Mouse (Mus musculus) liver, postnatal 0 days (tissue): Measurements from ENCODE around the gene 1700020L24Rik. TPM values are rescaled to one million over a fixed set of nuclear protein-coding genes. Genes with fewer than 3 reads are reported as not detected.

Source experiments
- ATAC-seq: fragments of 200-750 bp; cut with Nextera tagmentation; 2 replicates; pipeline ENCODE4 v1.8.0; 2017; ENCODE audit warnings: mild to moderate bottlenecking, moderate library complexity
- DNase-seq: peaks from one replicate; pipeline ENCODE4 v3.0.0-alpha.2; 2016
- H3K27ac ChIP-seq: fragments of 300-500 bp; sonication (generic); 2 replicates; pipeline ENCODE4 v1.5.1; 2014; ENCODE audit warnings: antibody characterized with exemption, moderate library complexity, mild to moderate bottlenecking, low read depth
- H3K27me3 ChIP-seq: fragments of 300-500 bp; sonication (generic); 2 replicates; pipeline ENCODE4 v1.6.1; 2014; ENCODE audit warnings: low read length, control low read depth, mixed read lengths; ENCODE audit not compliant: insufficient read depth
- H3K36me3 ChIP-seq: fragments of 300-500 bp; sonication (generic); replicated peaks from 2 replicates; pipeline ENCODE4 v1.6.1; 2014; ENCODE audit warnings: mild to moderate bottlenecking, control low read depth, low read length, moderate library complexity, mixed read lengths; ENCODE audit not compliant: insufficient read depth
- H3K4me1 ChIP-seq: fragments of 300-500 bp; sonication (generic); 2 replicates; pipeline ENCODE4 v1.6.1; 2014; ENCODE audit warnings: antibody characterized with exemption, mild to moderate bottlenecking, control low read depth; ENCODE audit not compliant: insufficient read depth
- H3K4me2 ChIP-seq: fragments of 300-500 bp; sonication (generic); 2 replicates; pipeline ENCODE4 v1.6.1; 2014; ENCODE audit warnings: low read depth, mild to moderate bottlenecking, low read length, moderate library complexity, mixed read lengths
- H3K4me3 ChIP-seq: fragments of 300-500 bp; sonication (generic); 2 replicates; pipeline ENCODE4 v1.5.1; 2014; ENCODE audit warnings: low read depth, low read length
- H3K9ac ChIP-seq: fragments of 300-500 bp; sonication (generic); replicated peaks from 2 replicates; pipeline ENCODE4 v1.6.1; 2014; ENCODE audit warnings: mild to moderate bottlenecking, moderate library complexity
- H3K9me3 ChIP-seq: fragments of 300-500 bp; sonication (generic); 2 replicates; pipeline ENCODE4 v1.6.1; 2016; ENCODE audit warnings: mild to moderate bottlenecking, control low read depth, low read length, mixed read lengths
- CTCF ChIP-seq: sonication (generic); IDR thresholded peaks from 2 replicates; pipeline ENCODE4 v1.5.1; 2016; ENCODE audit warnings: antibody characterized with exemption, low read depth
- EP300 ChIP-seq: IDR thresholded peaks from 2 replicates; pipeline ENCODE4 v1.6.1; 2016; ENCODE audit warnings: antibody characterized with exemption, low read depth, mild to moderate bottlenecking
- WGBS: fragments of 180-500 bp; shearing (Covaris S2); extraction: QIAGEN DNeasy Blood & Tissue Kit; methylation state at CpG from one replicate; pipeline ENCODE4 v1.1.7; 2014; ENCODE audit not compliant: insufficient replicate concordance; 5-methylcytosine and 5-hydroxymethylcytosine counted together
- polyA plus RNA-seq: library from polyadenylated mRNA; unstranded; fragments of >200 nt; fragmentation: Nextera tagmentation; extraction: Ambion mirVana; gene quantifications from 2 replicates; pipeline ENCODE4 v1.2.1, GENCODE M21; 2015

The 1700020L24Rik gene
- polyA plus RNA-seq, 1 experiment from 2014 or later = 2.6 TPM

GRCm38 (mm10) chr11:83429355-83429754, 8.1 kb upstream of the 1700020L24Rik start, which contains the start of gene Gas2l2:
Gene Gas2l2 (minus strand): TSS chr11:83429455.
- TF ChIP-seq CTCF (no peak), EP300 (no peak)
- DNase-seq = no peak
- H3K9me3 ChIP-seq = no peaks in the 10 kb centered on the region
- no peaks in the 10 kb centered on the region for H3K36me3 ChIP-seq
- ATAC-seq = no peak
- WGBS = 55% methylated on average over 5 of the region's 5 CpGs
- H3K4me2 ChIP-seq = no peak within 1 kb of the TSS
- H3K27ac ChIP-seq = no peak within 1 kb of the TSS
- peaks cover 14% of the 10 kb centered on the region; the same call in 1 of the 2 replicates for H3K27me3 ChIP-seq
- H3K9ac ChIP-seq = no peak within 1 kb of the TSS
- no peak within 1 kb of the TSS for H3K4me3 ChIP-seq
- H3K4me1 ChIP-seq = 0 out of 2 replicates have a peak, but pooled peaks cover 2% of the 10 kb centered on the region

- H3K27me3 ChIP-seq = 0 out of 2 replicates have a peak, but pooled peaks cover 3% of the 10 kb centered on the region
- WGBS = 68% methylated on average over 2 of the region's 2 CpGs
These were observed 4.9 kb upstream of the 1700020L24Rik start for GRCm38 (mm10) chr11:83432533-83432932.

GRCm38 (mm10) chr11:83439426-83440060, 2.1 kb downstream of the 1700020L24Rik start:
- no peaks in the 10 kb centered on the region for H3K9me3 ChIP-seq
- ATAC-seq = no peak
- DNase-seq = no peak
- H3K4me2 ChIP-seq = peak overlapping the region; percentile 98
- no peak for TF ChIP-seq CTCF
- TF ChIP-seq EP300 = no peak
- H3K4me3 ChIP-seq = peak overlapping the region; percentile 70
- no peak overlapping the region for H3K9ac ChIP-seq
- H3K27ac ChIP-seq = no peak overlapping the region
- H3K4me1 ChIP-seq = peaks cover 6% of the 10 kb centered on the region; the same call in 1 of the 2 replicates
- peaks cover 37% of the 10 kb centered on the region for H3K27me3 ChIP-seq
- 15% methylated on average over 11 of the region's 11 CpGs for WGBS
- H3K36me3 ChIP-seq = no peaks in the 10 kb centered on the region

More at GRCm38 (mm10) chr11:83432533-83432932, 4.9 kb upstream of the 1700020L24Rik start:
- Histone ChIP-seq H3K9ac (no peak overlapping the region), H3K4me1 (0 out of 2 replicates have a peak, but pooled peaks cover 2% of the 10 kb centered on the region), H3K4me3 (no peak overlapping the region), H3K4me2 (no peak overlapping the region), H3K36me3 (no peaks in the 10 kb centered on the region), H3K27ac (no peak overlapping the region), H3K9me3 (no peaks in the 10 kb centered on the region)
- DNase-seq = no peak
- TF ChIP-seq EP300 = no peak
- no peak for TF ChIP-seq CTCF
- ATAC-seq = no peak

GRCm38 (mm10) chr11:83440081-83441064, 2.9 kb downstream of the 1700020L24Rik start:
- DNase-seq (peak; percentile 91), ATAC-seq (peak; percentile 95)
- peak overlapping the region; percentile 36; the same call in 1 of the 2 replicates for H3K27ac ChIP-seq
- H3K9ac ChIP-seq = peak overlapping the region; percentile 62
- peaks cover 45% of the 10 kb centered on the region for H3K27me3 ChIP-seq
- TF ChIP-seq EP300 = no peak
- TF ChIP-seq CTCF = peak; percentile 99
- no peaks in the 10 kb centered on the region for H3K36me3 ChIP-seq
- peaks cover 9% of the 10 kb centered on the region for H3K4me1 ChIP-seq
- H3K9me3 ChIP-seq = no peaks in the 10 kb centered on the region
- H3K4me3 ChIP-seq = peak overlapping the region; percentile 70
- 1% methylated on average over 60 of the region's 75 CpGs for WGBS
- H3K4me2 ChIP-seq = peak overlapping the region; percentile 98

GRCm38 (mm10) chr11:83441235-83441634, 3.8 kb downstream of the 1700020L24Rik start:
- H3K4me1 ChIP-seq = peaks cover 9% of the 10 kb centered on the region
- DNase-seq (no peak), ATAC-seq (no peak)
- peak overlapping the region; percentile 98 for H3K4me2 ChIP-seq
- no peak overlapping the region for H3K27ac ChIP-seq
- peaks cover 47% of the 10 kb centered on the region for H3K27me3 ChIP-seq
- no peak overlapping the region; the same call in 1 of the 2 replicates for H3K9ac ChIP-seq
- H3K9me3 ChIP-seq = no peaks in the 10 kb centered on the region
- peak overlapping the region; percentile 70 for H3K4me3 ChIP-seq
- H3K36me3 ChIP-seq = no peaks in the 10 kb centered on the region
- TF ChIP-seq EP300 = no peak
- TF ChIP-seq CTCF = no peak
- 41% methylated on average over 6 of the region's 7 CpGs for WGBS
